Mouse (Mus musculus): ENCODE measurements around the gene Tomm34.

Gene Tomm34

GRCm38 (mm10) chr2:164015304-164015703 lies 55.7 kb downstream of the Tomm34 start:
- no peak for DNase-seq (ENCODE audit: low read depth in 1 of 2, low spot score in 2 of 2)

- DNase-seq (ENCODE audit: low read depth in 1 of 2, low spot score in 2 of 2) = no peak
Measured at GRCm38 (mm10) chr2:164010944-164011343, 60.0 kb downstream of the Tomm34 start.

- no peak for DNase-seq (ENCODE audit: low read depth in 1 of 2, low spot score in 2 of 2)
Measured at GRCm38 (mm10) chr2:164010496-164010895, 60.5 kb downstream of the Tomm34 start.

GRCm38 (mm10) chr2:164009227-164009626 lies 61.7 kb downstream of the Tomm34 start:
- DNase-seq (ENCODE audit: low read depth in 1 of 2, low spot score in 2 of 2) = no peak

- no peak for DNase-seq (ENCODE audit: low read depth in 1 of 2, low spot score in 2 of 2)
Measured at GRCm38 (mm10) chr2:164007987-164008545, 62.9 kb downstream of the Tomm34 start.

GRCm38 (mm10) chr2:164007547-164007946 lies 63.4 kb downstream of the Tomm34 start:
- no peak for DNase-seq (ENCODE audit: low read depth in 1 of 2, low spot score in 2 of 2)

- no peak for DNase-seq (ENCODE audit: low read depth in 1 of 2, low spot score in 2 of 2)
Measured at GRCm38 (mm10) chr2:164006932-164007331, 64.0 kb downstream of the Tomm34 start.

GRCm38 (mm10) chr2:164004503-164004902 lies 66.5 kb downstream of the Tomm34 start:
- no peak for DNase-seq (ENCODE audit: low read depth in 1 of 2, low spot score in 2 of 2)
